Mouse (Mus musculus) heart, embryonic 10.5 days (tissue): ENCODE results near the gene Stum. TPM values are rescaled to one million over a fixed set of nuclear protein-coding genes. Genes with fewer than 3 reads are reported as not detected.

Source experiments
- DNase-seq: peaks from one replicate; pipeline ENCODE4 v3.0.0-alpha.2; 2017; ENCODE audit warnings: low spot score
- H3K27ac ChIP-seq: fragments of 300-500 bp; sonication (generic); 2 replicates; pipeline ENCODE4 v1.5.1; 2016; ENCODE audit warnings: mild to moderate bottlenecking
- H3K27me3 ChIP-seq: fragments of 300-500 bp; sonication (generic); 2 replicates; pipeline ENCODE4 v1.6.1; 2016; ENCODE audit warnings: mild to moderate bottlenecking; ENCODE audit not compliant: poor library complexity, insufficient read depth, severe bottlenecking
- H3K36me3 ChIP-seq: fragments of 300-500 bp; sonication (generic); 2 replicates; pipeline ENCODE4 v1.6.1; 2016; ENCODE audit warnings: mild to moderate bottlenecking, moderate library complexity
- H3K4me1 ChIP-seq: fragments of 300-500 bp; sonication (generic); 2 replicates; pipeline ENCODE4 v1.6.1; 2016; ENCODE audit warnings: mild to moderate bottlenecking
- H3K4me3 ChIP-seq: fragments of 300-500 bp; sonication (generic); 2 replicates; pipeline ENCODE4 v1.5.1; 2016; ENCODE audit warnings: mild to moderate bottlenecking, moderate library complexity
- H3K9me3 ChIP-seq: fragments of 300-500 bp; sonication (generic); 2 replicates; pipeline ENCODE4 v1.6.1; 2016; ENCODE audit warnings: mild to moderate bottlenecking, moderate library complexity
- WGBS: fragments of 180-500 bp; shearing (Covaris S2); methylation state at CpG from one replicate; pipeline ENCODE4 v1.1.7; 2016; 5-methylcytosine and 5-hydroxymethylcytosine counted together
- polyA plus RNA-seq: library from polyadenylated mRNA; unstranded; fragments of >200 nt; fragmentation: Nextera tagmentation; extraction: Ambion mirVana; gene quantifications from 2 replicates; pipeline ENCODE4 v1.2.1, GENCODE M21; 2016

Stum gene
- polyA plus RNA-seq, 1 experiment from 2014 or later, result 0.64 TPM

DNA sequence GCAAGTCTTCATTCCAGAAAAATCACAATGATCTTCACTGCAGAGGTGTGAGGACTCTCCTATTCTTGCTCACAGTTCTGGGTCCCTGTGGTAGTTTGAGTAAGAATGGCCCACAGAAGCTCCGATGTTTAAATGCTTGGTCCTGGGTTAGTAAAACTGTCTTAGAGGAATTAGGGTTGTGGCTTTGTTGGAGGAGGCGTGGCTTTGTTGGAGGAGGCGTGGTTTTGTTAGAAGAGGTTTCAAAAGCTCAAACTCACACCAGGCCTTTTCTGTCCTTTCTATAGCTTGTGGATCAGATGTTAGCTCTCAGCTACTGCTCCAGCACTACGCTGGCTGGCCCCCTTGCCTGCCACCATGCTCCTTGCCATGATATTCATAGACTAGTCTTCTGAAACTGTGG is 27.6 kb upstream of the Stum start:
- no peak for DNase-seq

DNA sequence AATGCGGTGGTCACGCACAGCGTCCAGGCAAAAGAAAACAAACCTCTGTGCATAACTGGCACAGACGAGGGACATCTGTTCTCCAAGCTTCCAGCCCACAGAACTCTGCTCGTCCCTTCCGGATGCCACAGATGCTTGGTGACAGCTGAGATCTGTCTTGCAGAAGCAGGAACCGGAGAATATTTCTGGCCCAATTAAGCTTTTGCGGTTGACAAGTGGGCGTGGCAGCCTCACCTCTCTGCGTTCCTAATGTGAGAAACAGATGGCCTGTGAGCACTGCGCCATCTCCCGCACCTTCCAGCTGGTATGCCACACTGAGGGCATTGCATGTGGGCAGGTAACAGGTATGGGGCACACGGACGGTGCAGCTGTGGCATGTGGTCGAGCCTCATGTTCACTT is 27.1 kb upstream of the Stum start:
- WGBS, result 50% methylated on average over 15 of the region's 15 CpGs
- H3K27ac ChIP-seq, result no peak overlapping the region
- H3K27me3 ChIP-seq, result peaks cover 71% of the 10 kb centered on the region
- DNase-seq, result no peak
- no peaks in the 10 kb centered on the region for H3K36me3 ChIP-seq
- H3K9me3 ChIP-seq, result peaks cover 2% of the 10 kb centered on the region; the same call in 1 of the 2 replicates
- H3K4me1 ChIP-seq, result no peaks in the 10 kb centered on the region
- H3K4me3 ChIP-seq, result no peak overlapping the region

More for the DNA sequence above, 27.6 kb upstream of the Stum start:
- Histone ChIP-seq H3K27ac (no peak overlapping the region), H3K4me1 (peaks cover 2% of the 10 kb centered on the region; the same call in 1 of the 2 replicates), H3K36me3 (no peaks in the 10 kb centered on the region), H3K27me3 (peaks cover 75% of the 10 kb centered on the region), H3K4me3 (no peak overlapping the region), H3K9me3 (peaks cover 2% of the 10 kb centered on the region; the same call in 1 of the 2 replicates)
- 52% methylated on average over 4 of the region's 4 CpGs for WGBS

DNA sequence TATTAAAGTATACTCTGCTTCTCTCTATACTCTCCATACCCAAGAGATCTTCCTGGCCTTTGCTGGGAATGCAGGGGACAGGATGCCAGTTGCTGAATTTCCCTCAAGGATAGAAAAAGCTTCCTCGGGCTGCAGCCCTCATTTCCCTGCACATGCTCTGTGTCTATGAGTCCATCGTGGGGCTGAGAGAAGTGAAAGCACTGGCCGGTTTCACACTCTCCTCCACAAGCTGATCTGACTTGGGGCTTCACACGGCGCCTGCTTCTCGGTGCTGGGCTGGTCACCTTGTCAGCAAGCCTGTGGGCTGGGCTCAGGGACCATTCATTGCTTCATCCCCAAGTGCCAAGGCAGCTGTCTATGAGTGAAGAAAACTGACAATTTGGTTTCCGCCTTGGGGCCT is 25.4 kb upstream of the Stum start:
- H3K36me3 ChIP-seq, result no peaks in the 10 kb centered on the region
- no peak for DNase-seq
- peaks cover 2% of the 10 kb centered on the region; the same call in 1 of the 2 replicates for H3K9me3 ChIP-seq
- H3K27me3 ChIP-seq, result peaks cover 62% of the 10 kb centered on the region
- H3K4me1 ChIP-seq, result no peaks in the 10 kb centered on the region
- 61% methylated on average over 7 of the region's 7 CpGs for WGBS
- H3K27ac ChIP-seq, result no peak overlapping the region
- no peak overlapping the region for H3K4me3 ChIP-seq

DNA sequence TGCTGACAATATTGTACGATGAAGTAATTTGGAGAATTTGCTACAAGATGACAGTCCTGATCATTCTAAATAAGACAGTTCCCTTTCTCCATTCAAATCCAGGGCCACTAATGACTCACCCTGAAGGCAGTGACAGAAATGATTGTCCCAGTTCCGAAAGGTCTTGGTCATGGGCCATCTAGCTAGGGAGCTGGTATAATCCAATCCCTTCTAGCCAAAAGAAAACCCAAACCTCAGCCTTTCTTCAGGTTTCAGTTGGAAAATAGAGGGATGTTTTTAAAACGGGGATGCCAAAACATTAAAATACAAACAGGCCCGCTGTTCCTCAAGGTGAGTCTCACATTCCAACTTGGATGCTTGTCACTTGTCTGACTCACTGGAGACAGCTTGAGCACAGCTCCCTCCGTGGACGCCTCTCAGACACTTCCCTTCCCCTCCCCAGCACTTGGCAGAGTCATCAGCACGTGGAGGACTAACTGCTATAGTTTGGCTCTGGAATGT is 24.0 kb upstream of the Stum start:
- Histone ChIP-seq H3K4me3 (no peak overlapping the region), H3K27me3 (peaks cover 50% of the 10 kb centered on the region), H3K9me3 (peaks cover 2% of the 10 kb centered on the region; the same call in 1 of the 2 replicates), H3K4me1 (no peaks in the 10 kb centered on the region), H3K36me3 (no peaks in the 10 kb centered on the region), H3K27ac (no peak overlapping the region)
- DNase-seq, result no peak
- 71% methylated on average over 7 of the region's 7 CpGs for WGBS

DNA sequence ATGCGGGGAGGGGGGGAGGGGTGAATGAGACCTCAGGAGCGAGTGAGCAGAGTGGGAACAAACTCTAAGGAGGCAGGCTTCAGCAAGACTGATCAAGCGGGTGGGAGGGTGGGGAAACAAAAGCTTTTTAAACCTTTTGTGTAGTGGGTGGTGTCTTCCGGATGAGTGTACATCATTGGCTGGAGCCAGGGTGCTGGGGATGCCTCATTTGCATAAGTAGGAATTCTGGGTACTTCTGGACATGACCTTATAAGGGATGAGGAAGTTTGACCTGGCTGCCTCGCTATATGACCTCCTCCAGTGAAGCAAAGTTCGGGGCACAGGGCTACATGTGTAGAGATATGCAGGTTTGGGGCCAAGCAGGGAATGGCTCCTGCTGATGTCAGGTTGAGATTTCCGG is 23.0 kb upstream of the Stum start:
- no peaks in the 10 kb centered on the region for H3K4me1 ChIP-seq
- WGBS, result 81% methylated on average over 7 of the region's 7 CpGs
- no peak overlapping the region for H3K4me3 ChIP-seq
- no peak for DNase-seq
- no peak overlapping the region for H3K27ac ChIP-seq
- peaks cover 2% of the 10 kb centered on the region; the same call in 1 of the 2 replicates for H3K9me3 ChIP-seq
- peaks cover 57% of the 10 kb centered on the region for H3K27me3 ChIP-seq
- no peaks in the 10 kb centered on the region for H3K36me3 ChIP-seq

DNA sequence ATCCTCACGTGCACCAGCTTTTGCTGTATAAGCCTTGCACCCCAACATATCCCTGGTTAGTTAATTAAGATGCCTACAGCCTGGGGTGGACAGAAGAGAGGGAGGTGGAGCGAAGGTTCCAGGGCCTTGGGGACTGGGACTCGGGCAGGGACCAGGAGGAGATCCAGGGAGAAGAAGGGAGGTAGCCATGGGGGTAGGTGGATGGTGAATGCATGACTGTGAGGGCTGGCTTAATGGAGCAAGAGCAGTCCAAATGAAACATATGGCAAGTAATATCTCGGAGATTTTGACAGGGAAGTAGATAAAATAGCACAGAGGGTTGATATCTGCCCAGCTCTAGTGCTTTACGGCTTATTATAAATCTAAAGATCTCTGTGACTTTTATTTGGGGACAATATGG is 21.6 kb upstream of the Stum start:
- DNase-seq, result no peak
- Histone ChIP-seq H3K4me3 (no peak overlapping the region), H3K9me3 (peaks cover 2% of the 10 kb centered on the region; the same call in 1 of the 2 replicates), H3K4me1 (peaks cover 4% of the 10 kb centered on the region), H3K36me3 (no peaks in the 10 kb centered on the region), H3K27ac (no peak overlapping the region), H3K27me3 (peaks cover 47% of the 10 kb centered on the region)
- WGBS, result 75% methylated on average over 5 of the region's 5 CpGs

DNA sequence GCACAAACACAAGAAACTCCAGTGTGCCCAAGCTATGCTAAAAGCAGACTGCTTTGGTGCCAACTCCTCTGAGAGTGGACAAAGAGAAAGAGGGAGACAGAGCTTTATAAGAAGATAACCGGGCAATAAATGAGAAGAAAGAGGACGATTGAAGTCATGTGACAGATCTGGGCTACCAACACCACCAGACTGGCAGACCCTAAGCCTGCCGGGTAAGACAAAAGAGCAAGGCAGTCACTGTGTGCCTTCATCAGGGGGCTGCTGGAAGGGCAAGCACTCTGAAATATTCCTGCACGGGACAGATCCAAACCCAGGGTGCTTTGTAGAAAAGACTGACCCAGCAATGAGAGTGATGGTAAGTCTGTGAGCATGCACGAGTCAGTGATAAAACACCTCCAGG is 20.2 kb upstream of the Stum start:
- Histone ChIP-seq H3K27ac (no peak overlapping the region), H3K4me1 (peaks cover 4% of the 10 kb centered on the region), H3K36me3 (no peaks in the 10 kb centered on the region), H3K9me3 (peaks cover 2% of the 10 kb centered on the region; the same call in 1 of the 2 replicates), H3K4me3 (no peak overlapping the region), H3K27me3 (peaks cover 33% of the 10 kb centered on the region)
- DNase-seq, result no peak
- WGBS, result 71% methylated on average over 5 of the region's 5 CpGs

DNA sequence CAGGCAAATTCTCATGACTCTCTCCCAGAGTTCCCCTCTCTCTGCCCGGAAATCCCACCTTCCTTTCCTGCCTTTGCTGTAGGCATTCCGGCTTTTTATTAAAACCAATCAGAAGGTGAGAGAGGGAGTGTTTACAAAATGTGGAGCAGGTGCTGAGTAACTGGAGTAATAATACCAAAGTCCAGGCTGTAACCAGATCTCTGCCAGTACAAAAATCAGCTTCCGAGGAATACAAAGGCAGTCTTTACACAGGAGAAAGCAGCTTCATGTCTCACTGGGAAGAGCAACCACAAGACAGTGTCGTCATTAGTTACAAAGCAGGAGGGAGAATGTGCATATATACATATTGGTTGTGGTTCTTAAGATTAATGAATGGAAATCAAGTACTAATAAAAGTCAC is 19.3 kb upstream of the Stum start:
- Histone ChIP-seq H3K36me3 (no peaks in the 10 kb centered on the region), H3K9me3 (peaks cover 2% of the 10 kb centered on the region; the same call in 1 of the 2 replicates), H3K4me3 (no peak overlapping the region), H3K4me1 (peaks cover 4% of the 10 kb centered on the region), H3K27me3 (peaks cover 24% of the 10 kb centered on the region; the same call in 1 of the 2 replicates), H3K27ac (no peak overlapping the region)
- DNase-seq, result no peak
- WGBS, result 71% methylated on average over 4 of the region's 4 CpGs

DNA sequence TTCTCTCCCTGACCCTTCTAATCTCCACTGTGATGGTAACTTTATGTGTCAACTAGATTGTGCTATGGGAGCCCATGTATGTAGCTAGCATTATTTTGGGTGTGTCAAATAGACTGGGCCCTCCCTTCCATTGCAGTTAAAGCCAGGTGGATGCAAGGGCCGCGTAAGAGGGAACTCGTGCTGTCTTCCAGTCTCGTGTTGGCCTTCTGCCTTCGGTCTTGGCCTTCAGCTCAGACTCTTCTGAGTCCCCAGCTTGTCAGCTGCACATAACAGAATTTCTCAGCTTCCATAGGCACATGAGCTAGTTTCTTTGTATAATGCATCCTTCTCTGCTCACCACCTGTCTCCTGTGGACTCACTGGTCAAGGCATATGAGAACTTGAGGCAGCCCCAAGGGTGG is 17.3 kb upstream of the Stum start:
- Histone ChIP-seq H3K27ac (no peak overlapping the region), H3K36me3 (no peaks in the 10 kb centered on the region), H3K4me3 (no peak overlapping the region), H3K4me1 (peaks cover 8% of the 10 kb centered on the region), H3K27me3 (peaks cover 14% of the 10 kb centered on the region; the same call in 1 of the 2 replicates), H3K9me3 (no peaks in the 10 kb centered on the region)
- DNase-seq, result no peak
- 87% methylated on average over 5 of the region's 5 CpGs for WGBS

DNA sequence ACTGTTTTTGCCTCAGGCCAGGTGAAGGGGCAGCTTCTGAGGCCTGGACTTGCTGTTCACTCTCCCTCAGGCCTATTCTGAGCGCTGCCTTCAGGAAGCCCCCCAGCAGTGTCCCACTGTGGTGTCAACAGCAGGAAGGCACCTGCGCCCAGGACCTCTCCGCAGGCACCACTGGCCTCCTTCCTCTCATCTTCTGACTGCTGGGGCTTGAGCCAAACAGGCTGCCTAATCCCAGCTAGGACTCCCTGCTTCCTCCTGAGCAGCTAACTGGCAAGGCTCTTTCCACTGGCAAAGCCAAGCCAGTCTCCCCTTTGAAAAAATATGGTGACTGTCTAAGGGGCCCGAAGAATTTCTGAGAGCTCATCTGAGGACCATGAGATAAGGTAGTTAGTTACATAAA is 16.9 kb upstream of the Stum start:
- H3K4me3 ChIP-seq, result no peak overlapping the region
- H3K27ac ChIP-seq, result no peak overlapping the region
- no peaks in the 10 kb centered on the region for H3K36me3 ChIP-seq
- no peak for DNase-seq
- peaks cover 8% of the 10 kb centered on the region for H3K4me1 ChIP-seq
- H3K27me3 ChIP-seq, result peaks cover 14% of the 10 kb centered on the region; the same call in 1 of the 2 replicates
- WGBS, result 46% methylated on average over 4 of the region's 4 CpGs
- no peaks in the 10 kb centered on the region for H3K9me3 ChIP-seq

DNA sequence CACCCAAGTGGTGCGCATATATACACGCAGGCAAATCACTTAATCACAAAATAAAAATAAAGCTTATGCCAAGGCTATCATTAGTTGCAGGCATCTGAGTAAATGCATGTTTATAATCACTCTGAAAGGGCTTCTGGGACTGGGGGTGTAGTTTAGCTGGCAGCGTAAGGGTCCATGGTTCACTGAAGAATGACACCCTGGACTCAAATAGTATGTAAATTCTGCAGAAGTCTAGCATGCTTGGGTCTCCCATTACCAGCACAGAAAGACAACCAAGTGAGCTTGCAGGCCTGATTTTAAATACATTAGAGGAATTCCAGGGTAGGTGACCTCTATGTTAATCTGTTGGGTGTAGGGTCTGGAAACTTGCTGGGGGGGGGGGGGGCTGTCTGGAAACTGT is 16.5 kb upstream of the Stum start:
- Histone ChIP-seq H3K4me1 (peaks cover 8% of the 10 kb centered on the region), H3K4me3 (no peak overlapping the region), H3K9me3 (no peaks in the 10 kb centered on the region), H3K36me3 (no peaks in the 10 kb centered on the region), H3K27me3 (peaks cover 12% of the 10 kb centered on the region; the same call in 1 of the 2 replicates), H3K27ac (no peak overlapping the region)
- DNase-seq, result no peak
- WGBS, result 85% methylated on average over 3 of the region's 3 CpGs

DNA sequence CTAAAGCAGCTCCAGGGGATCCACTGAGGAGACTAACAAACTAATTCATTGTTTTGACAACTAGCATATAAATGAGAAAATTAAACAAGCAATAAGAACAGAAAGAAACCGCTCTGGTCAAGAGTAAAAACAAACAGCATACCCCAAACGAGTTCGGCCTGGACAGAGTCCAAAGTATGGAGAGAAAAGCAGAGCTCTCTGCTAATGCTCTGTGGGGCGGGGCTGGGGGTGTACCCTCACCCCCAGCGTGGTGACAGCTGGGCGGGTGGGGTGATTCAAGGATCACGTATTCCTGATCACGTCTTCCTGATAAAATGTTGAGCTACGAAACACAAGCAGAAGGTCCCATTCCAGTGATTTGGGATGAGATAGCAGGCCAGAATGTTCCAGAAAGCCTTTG is 9.5 kb upstream of the Stum start:
- Histone ChIP-seq H3K27me3 (peaks cover 34% of the 10 kb centered on the region), H3K9me3 (no peaks in the 10 kb centered on the region), H3K4me3 (no peak overlapping the region), H3K36me3 (no peaks in the 10 kb centered on the region), H3K27ac (no peak overlapping the region), H3K4me1 (peaks cover 4% of the 10 kb centered on the region; the same call in 1 of the 2 replicates)
- 56% methylated on average over 9 of the region's 9 CpGs for WGBS
- no peak for DNase-seq

DNA sequence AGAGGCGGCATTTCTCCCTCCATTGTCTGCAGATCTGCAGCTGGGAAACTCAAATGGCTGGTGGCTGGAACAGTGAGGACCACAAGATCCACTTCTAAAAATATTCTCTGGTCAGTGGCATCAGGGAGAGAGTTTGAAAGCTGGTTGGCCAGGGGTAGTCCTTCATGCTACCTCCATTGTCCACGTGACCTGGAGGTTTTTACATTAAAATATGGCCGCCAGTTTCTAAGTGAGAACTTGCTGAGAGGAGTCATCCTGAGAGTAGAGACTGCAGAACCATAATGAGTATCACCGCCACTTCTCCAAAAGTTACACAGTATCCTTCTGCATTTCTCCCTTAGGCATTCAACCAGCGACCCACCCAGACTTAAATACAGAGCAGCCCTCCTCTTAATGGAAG is 2.0 kb upstream of the Stum start:
- peaks cover 87% of the 10 kb centered on the region for H3K27me3 ChIP-seq
- WGBS, result 82% methylated on average over 5 of the region's 5 CpGs

More for the DNA sequence above, 2.0 kb upstream of the Stum start:
- Histone ChIP-seq H3K4me1 (peaks cover 24% of the 10 kb centered on the region), H3K36me3 (no peaks in the 10 kb centered on the region), H3K27ac (no peak overlapping the region), H3K4me3 (no peak overlapping the region), H3K9me3 (no peaks in the 10 kb centered on the region)
- DNase-seq, result no peak
